Mouse (Mus musculus) ES-E14 (cell line): ENCODE results near the gene Gm1113.

Source experiments
- CHD2 ChIP-seq: IDR thresholded peaks from 2 replicates; pipeline ENCODE4 v1.6.1; 2014; ENCODE audit warnings: mild to moderate bottlenecking, low read depth, low read length, inconsistent platforms
- HCFC1 ChIP-seq: IDR thresholded peaks from 2 replicates; pipeline ENCODE4 v1.6.1; 2012; ENCODE audit warnings: low read length, inconsistent platforms, borderline replicate concordance; ENCODE audit not compliant: insufficient read depth
- MAFK ChIP-seq: IDR thresholded peaks from 2 replicates; pipeline ENCODE4 v1.6.1; 2014; ENCODE audit warnings: mild to moderate bottlenecking, low read depth, low read length, inconsistent platforms; ENCODE audit not compliant: insufficient read depth
- ZNF384 ChIP-seq: IDR thresholded peaks from 2 replicates; pipeline ENCODE4 v1.6.1; 2012; ENCODE audit warnings: low read depth, low read length, inconsistent platforms

DNA sequence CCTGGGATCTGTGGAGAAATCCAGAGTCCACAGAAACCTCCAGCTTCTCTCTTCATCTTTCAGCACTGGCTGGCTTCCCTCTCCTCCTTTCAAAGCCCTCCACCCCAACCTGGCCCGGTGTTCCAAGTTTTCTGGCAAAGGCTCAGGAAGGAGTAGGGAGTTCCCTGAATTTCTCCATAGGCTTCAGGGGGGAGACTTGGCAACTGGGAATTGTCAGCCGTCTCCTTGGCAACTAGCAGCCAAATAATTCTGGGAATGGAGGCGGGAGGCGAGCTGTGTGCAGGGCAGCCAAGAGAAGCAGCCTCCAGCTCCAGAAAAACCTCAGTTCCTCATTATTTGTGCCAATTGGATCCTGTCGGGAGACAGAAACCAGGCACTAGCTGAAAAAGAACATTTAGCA is 5.5 kb upstream of the Gm1113 start:
- no peak for TF ChIP-seq HCFC1
- no peak for TF ChIP-seq CHD2
- TF ChIP-seq MAFK: no peak
- TF ChIP-seq ZNF384: no peak
